Mouse (Mus musculus): ENCODE measurements around the gene Fubp1. TPM values are rescaled to one million over a fixed set of nuclear protein-coding genes. Genes with fewer than 3 reads are reported as not detected.

The Fubp1 gene
- polyA plus RNA-seq, 1 experiment from 2014 or later, result 178 TPM

DNA sequence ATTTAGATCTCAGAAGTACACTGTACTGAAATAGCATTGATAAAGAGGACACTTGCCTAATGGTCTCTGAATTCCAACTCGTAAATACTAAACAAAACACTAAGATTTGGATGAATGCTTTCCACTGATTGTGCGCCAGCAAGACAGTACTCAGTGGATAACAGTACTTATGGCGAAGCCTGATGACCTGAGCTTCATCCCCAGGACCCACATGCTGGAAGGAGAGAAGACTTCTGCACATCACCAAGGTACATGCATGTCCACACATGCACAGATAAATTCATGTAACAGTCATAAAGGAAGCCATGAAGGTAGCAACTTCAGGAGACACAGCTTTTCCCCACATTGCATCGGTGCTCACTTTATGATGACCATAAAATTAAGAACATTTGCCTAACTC, 31.4 kb upstream of the Fubp1 start:
- 0 out of 2 replicates have a peak, but pooled peaks cover 5% of the 10 kb centered on the region for H3K36me3 ChIP-seq (ENCODE audit: insufficient read depth, low read length)
- no peak for TF ChIP-seq CTCF (IDR thresholded peaks at IDR 0.05; ENCODE audit: low read depth)
- no peak for DNase-seq (ENCODE audit: low spot score)
- H3K4me3 ChIP-seq (replicated peaks; ENCODE audit: low read depth, low read length), result no peak overlapping the region
- ATAC-seq (replicated peaks; ENCODE audit: low FRiP score, low read depth), result no peak
- H3K4me1 ChIP-seq (replicated peaks; ENCODE audit: insufficient read depth, low read length), result 0 out of 2 replicates have a peak, but pooled peaks cover 3% of the 10 kb centered on the region
- H3K27ac ChIP-seq, result no peak overlapping the region
- no peaks in the 10 kb centered on the region for H3K27me3 ChIP-seq (ENCODE audit: insufficient read depth, low read length)
- no peak overlapping the region for H3K4me2 ChIP-seq (ENCODE audit: low read length)
- H3K9ac ChIP-seq (ENCODE audit: low read depth, low read length), result no peak overlapping the region
- WGBS, result 70% methylated on average over 4 of the region's 4 CpGs
- H3K9me3 ChIP-seq (replicated peaks; ENCODE audit: low read length), result no peaks in the 10 kb centered on the region

- H3K27ac ChIP-seq, result no peak overlapping the region
- 15% methylated on average over 1 of the region's 1 CpGs for WGBS
- ATAC-seq (replicated peaks; ENCODE audit: low FRiP score, low read depth), result no peak
- H3K4me1 ChIP-seq (replicated peaks; ENCODE audit: insufficient read depth, low read length), result 0 out of 2 replicates have a peak, but pooled peaks cover 3% of the 10 kb centered on the region
- H3K9me3 ChIP-seq (replicated peaks; ENCODE audit: low read length), result no peaks in the 10 kb centered on the region
- no peaks in the 10 kb centered on the region for H3K27me3 ChIP-seq (ENCODE audit: insufficient read depth, low read length)
- TF ChIP-seq CTCF (IDR thresholded peaks at IDR 0.05; ENCODE audit: low read depth), result no peak
- H3K4me3 ChIP-seq (replicated peaks; ENCODE audit: low read depth, low read length), result no peak overlapping the region
- H3K36me3 ChIP-seq (ENCODE audit: insufficient read depth, low read length), result 0 out of 2 replicates have a peak, but pooled peaks cover 5% of the 10 kb centered on the region
- no peak for DNase-seq (ENCODE audit: low spot score)
- H3K9ac ChIP-seq (ENCODE audit: low read depth, low read length), result no peak overlapping the region
- H3K4me2 ChIP-seq (ENCODE audit: low read length), result no peak overlapping the region
Observed at GRCm38 (mm10) chr3:152179285-152179684, 30.9 kb upstream of the Fubp1 start.

DNA sequence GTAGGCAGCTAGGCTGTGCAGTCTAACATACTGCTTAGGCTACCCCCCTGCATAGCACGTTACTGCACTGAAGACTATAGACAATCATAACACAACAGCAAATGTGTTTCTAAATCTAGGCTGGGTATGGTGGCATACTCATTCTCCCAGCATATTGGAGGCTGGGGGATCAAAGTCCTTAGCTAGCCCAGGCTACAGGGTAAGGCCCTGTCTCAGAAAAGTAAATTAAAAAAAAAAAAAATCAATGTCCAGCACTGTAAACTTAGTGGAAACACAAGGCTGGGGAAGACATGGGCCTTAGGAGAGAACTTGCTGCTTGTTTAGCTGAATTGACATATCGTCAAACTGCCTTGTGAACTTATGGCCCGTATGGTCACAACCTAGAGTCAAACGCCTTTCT, 29.6 kb upstream of the Fubp1 start:
- H3K27ac ChIP-seq, result no peak overlapping the region
- no peaks in the 10 kb centered on the region for H3K9me3 ChIP-seq (replicated peaks; ENCODE audit: low read length)
- H3K4me2 ChIP-seq (ENCODE audit: low read length), result no peak overlapping the region
- 0 out of 2 replicates have a peak, but pooled peaks cover 5% of the 10 kb centered on the region for H3K36me3 ChIP-seq (ENCODE audit: insufficient read depth, low read length)
- DNase-seq (ENCODE audit: low spot score) (no peak), ATAC-seq (replicated peaks; ENCODE audit: low FRiP score, low read depth) (no peak)
- no peak overlapping the region for H3K4me3 ChIP-seq (replicated peaks; ENCODE audit: low read depth, low read length)
- H3K4me1 ChIP-seq (replicated peaks; ENCODE audit: insufficient read depth, low read length), result 0 out of 2 replicates have a peak, but pooled peaks cover 3% of the 10 kb centered on the region
- H3K27me3 ChIP-seq (ENCODE audit: insufficient read depth, low read length), result no peaks in the 10 kb centered on the region
- H3K9ac ChIP-seq (ENCODE audit: low read depth, low read length), result no peak overlapping the region
- TF ChIP-seq CTCF (IDR thresholded peaks at IDR 0.05; ENCODE audit: low read depth), result no peak
- 85% methylated on average over 4 of the region's 4 CpGs for WGBS

DNA sequence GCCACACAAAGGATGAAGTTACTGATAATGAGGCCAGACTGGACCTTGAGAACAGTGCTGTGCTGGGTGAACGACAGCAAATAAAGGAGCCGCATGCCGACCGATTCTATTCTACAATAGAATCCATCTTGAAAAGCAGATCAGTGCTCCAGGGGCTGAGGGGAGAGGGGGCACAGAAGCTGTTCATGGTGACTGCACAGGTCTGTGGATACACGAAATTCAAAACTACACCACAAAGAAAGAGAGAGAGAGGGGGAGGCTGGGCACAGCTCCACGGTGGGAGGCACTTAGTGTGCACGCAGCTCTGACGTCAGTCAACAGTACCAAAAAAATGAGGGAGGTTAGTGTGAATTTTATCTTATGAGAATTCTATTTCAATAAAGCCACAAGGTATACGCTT, 26.7 kb upstream of the Fubp1 start:
- ATAC-seq (replicated peaks; ENCODE audit: low FRiP score, low read depth), result no peak
- no peak overlapping the region for H3K4me3 ChIP-seq (replicated peaks; ENCODE audit: low read depth, low read length)
- no peaks in the 10 kb centered on the region for H3K9me3 ChIP-seq (replicated peaks; ENCODE audit: low read length)
- no peak for TF ChIP-seq CTCF (IDR thresholded peaks at IDR 0.05; ENCODE audit: low read depth)
- peaks cover 8% of the 10 kb centered on the region; the same call in 1 of the 2 replicates for H3K36me3 ChIP-seq (ENCODE audit: insufficient read depth, low read length)
- no peak for DNase-seq (ENCODE audit: low spot score)
- H3K4me2 ChIP-seq (ENCODE audit: low read length), result no peak overlapping the region
- no peak overlapping the region for H3K27ac ChIP-seq
- H3K9ac ChIP-seq (ENCODE audit: low read depth, low read length), result no peak overlapping the region
- 70% methylated on average over 9 of the region's 9 CpGs for WGBS
- H3K27me3 ChIP-seq (ENCODE audit: insufficient read depth, low read length), result no peaks in the 10 kb centered on the region
- H3K4me1 ChIP-seq (replicated peaks; ENCODE audit: insufficient read depth, low read length), result 0 out of 2 replicates have a peak, but pooled peaks cover 3% of the 10 kb centered on the region

GRCm38 (mm10) chr3:152186106-152186505, 24.1 kb upstream of the Fubp1 start:
- no peak for TF ChIP-seq CTCF (IDR thresholded peaks at IDR 0.05; ENCODE audit: low read depth)
- Histone ChIP-seq H3K4me3 (replicated peaks; ENCODE audit: low read depth, low read length) (no peak overlapping the region), H3K4me1 (replicated peaks; ENCODE audit: insufficient read depth, low read length) (peaks cover 12% of the 10 kb centered on the region; the same call in 1 of the 2 replicates), H3K4me2 (ENCODE audit: low read length) (no peak overlapping the region), H3K9me3 (replicated peaks; ENCODE audit: low read length) (no peaks in the 10 kb centered on the region), H3K36me3 (ENCODE audit: insufficient read depth, low read length) (peaks cover 8% of the 10 kb centered on the region; the same call in 1 of the 2 replicates), H3K27ac (no peak overlapping the region), H3K9ac (ENCODE audit: low read depth, low read length) (no peak overlapping the region), H3K27me3 (ENCODE audit: insufficient read depth, low read length) (no peaks in the 10 kb centered on the region)
- no peak for ATAC-seq (replicated peaks; ENCODE audit: low FRiP score, low read depth)
- WGBS, result 81% methylated on average over 6 of the region's 6 CpGs
- no peak for DNase-seq (ENCODE audit: low spot score)

DNA sequence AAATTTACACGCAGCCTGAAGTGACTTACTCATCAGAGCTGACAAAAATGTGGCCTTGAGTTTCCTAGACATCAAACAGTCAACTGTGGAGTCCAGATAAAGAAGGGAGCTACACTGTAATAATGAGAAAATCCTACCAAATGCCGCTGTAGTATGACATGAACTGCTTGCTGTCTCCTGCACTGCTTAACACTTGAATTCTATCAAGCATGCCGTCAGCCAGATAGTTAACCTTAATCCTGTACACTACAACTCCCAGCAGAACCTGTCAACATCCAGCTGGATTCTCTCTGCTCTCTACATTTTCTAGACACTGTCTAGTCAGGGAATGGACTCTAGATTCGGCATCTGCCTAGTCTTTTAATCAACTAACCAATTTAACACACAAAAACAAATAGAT, 20.9 kb upstream of the Fubp1 start:
- peaks cover 3% of the 10 kb centered on the region; the same call in 1 of the 2 replicates for H3K36me3 ChIP-seq (ENCODE audit: insufficient read depth, low read length)
- no peaks in the 10 kb centered on the region for H3K9me3 ChIP-seq (replicated peaks; ENCODE audit: low read length)
- DNase-seq (ENCODE audit: low spot score) (peak; percentile 82), ATAC-seq (replicated peaks; ENCODE audit: low FRiP score, low read depth) (peak; percentile 50; the same call in 1 of the 2 replicates)
- peaks cover 12% of the 10 kb centered on the region; the same call in 1 of the 2 replicates for H3K4me1 ChIP-seq (replicated peaks; ENCODE audit: insufficient read depth, low read length)
- peak overlapping the region; percentile 39; the same call in 1 of the 2 replicates for H3K27ac ChIP-seq
- no peak overlapping the region for H3K4me3 ChIP-seq (replicated peaks; ENCODE audit: low read depth, low read length)
- no peaks in the 10 kb centered on the region for H3K27me3 ChIP-seq (ENCODE audit: insufficient read depth, low read length)
- WGBS, result 29% methylated on average over 4 of the region's 4 CpGs
- peak overlapping the region; percentile 29; the same call in 1 of the 2 replicates for H3K4me2 ChIP-seq (ENCODE audit: low read length)
- no peak overlapping the region for H3K9ac ChIP-seq (ENCODE audit: low read depth, low read length)
- TF ChIP-seq CTCF (IDR thresholded peaks at IDR 0.05; ENCODE audit: low read depth), result no peak
